Mouse (Mus musculus) heart, embryonic 14.5 days (tissue): Measurements from ENCODE around the gene Nans. TPM values are rescaled to one million over a fixed set of nuclear protein-coding genes. Genes with fewer than 3 reads are reported as not detected.

Experiments used
- ATAC-seq: fragments of 200-750 bp; cut with Nextera tagmentation; 2 replicates; pipeline ENCODE4 v1.8.0; 2017; ENCODE audit warnings: low read depth, moderate TSS enrichment; ENCODE audit not compliant: insufficient number of reproducible peaks, insufficient read depth, low FRiP score
- H3K27ac ChIP-seq, 2 experiments: fragments of 200-500 bp in 1 of 2; fragments of 300-500 bp in 1 of 2; sonication (generic) in 1 of 2; replicated peaks in 1 of 2; 2 replicates each; pipeline ENCODE4 v1.5.1; 2012 to 2014; ENCODE audit warnings: low read depth in 2 of 2, low read length in 2 of 2, control low read depth in 1 of 2, mild to moderate bottlenecking in 1 of 2, mixed read lengths in 1 of 2; ENCODE audit not compliant: control insufficient read depth in 1 of 2, insufficient read depth in 1 of 2
- H3K27me3 ChIP-seq: fragments of 300-500 bp; sonication (generic); 2 replicates; pipeline ENCODE4 v1.6.1; 2014; ENCODE audit warnings: mild to moderate bottlenecking, low read length, control low read depth; ENCODE audit not compliant: control insufficient read depth, insufficient read depth
- H3K36me3 ChIP-seq: fragments of 300-500 bp; sonication (generic); 2 replicates; pipeline ENCODE4 v1.6.1; 2014; ENCODE audit warnings: mild to moderate bottlenecking, control low read depth, low read length, mixed read lengths; ENCODE audit not compliant: control insufficient read depth, insufficient read depth
- H3K4me1 ChIP-seq, 2 experiments: fragments of 200-500 bp in 1 of 2; fragments of 300-500 bp in 1 of 2; sonication (generic) in 1 of 2; 2 replicates each; pipeline ENCODE4 v1.6.1; 2012 to 2014; ENCODE audit warnings: low read length in 2 of 2, control low read depth in 1 of 2, mixed read lengths in 1 of 2; ENCODE audit not compliant: control insufficient read depth in 2 of 2, insufficient read depth in 2 of 2
- H3K4me2 ChIP-seq: fragments of 300-500 bp; sonication (generic); 2 replicates; pipeline ENCODE4 v1.6.1; 2014; ENCODE audit warnings: mild to moderate bottlenecking, low read length
- H3K4me3 ChIP-seq, 2 experiments: fragments of 200-500 bp in 1 of 2; fragments of 300-500 bp in 1 of 2; sonication (generic) in 1 of 2; 2 replicates each; pipeline ENCODE4 v1.5.1; 2012 to 2014; ENCODE audit warnings: low read length in 2 of 2, mild to moderate bottlenecking in 2 of 2, control low read depth in 1 of 2, low read depth in 1 of 2, moderate library complexity in 1 of 2; ENCODE audit not compliant: control insufficient read depth in 1 of 2, insufficient read depth in 1 of 2
- H3K9ac ChIP-seq: fragments of 300-500 bp; sonication (generic); 2 replicates; pipeline ENCODE4 v1.6.1; 2014; ENCODE audit warnings: mild to moderate bottlenecking, low read length
- H3K9me3 ChIP-seq: fragments of 300-500 bp; sonication (generic); 2 replicates; pipeline ENCODE4 v1.6.1; 2016; ENCODE audit warnings: low read length, control low read depth; ENCODE audit not compliant: control insufficient read depth
- WGBS: fragments of 180-500 bp; shearing (Covaris S2); extraction: QIAGEN DNeasy Blood & Tissue Kit; methylation state at CpG from one replicate; pipeline ENCODE4 v1.1.7; 2014; 5-methylcytosine and 5-hydroxymethylcytosine counted together
- polyA plus RNA-seq: library from polyadenylated mRNA; unstranded; fragments of >200 nt; fragmentation: Nextera tagmentation; extraction: Ambion mirVana; gene quantifications from 2 replicates; pipeline ENCODE4 v1.2.1, GENCODE M21; 2014

Nans gene
- polyA plus RNA-seq, 1 experiment from 2014 or later, result 48.6 TPM

- Histone ChIP-seq H3K9ac (peak overlapping the region; percentile 99), H3K9me3 (no peaks in the 10 kb centered on the region), H3K27ac (peak overlapping the region; percentile 97 to 99), H3K36me3 (no peaks in the 10 kb centered on the region), H3K27me3 (no peaks in the 10 kb centered on the region), H3K4me3 (peak overlapping the region; percentile 93 to 99), H3K4me1 (peaks cover 14 to 36% of the 10 kb centered on the region in 2 experiments), H3K4me2 (peak overlapping the region; percentile 78)
- WGBS, result under 1% methylated on average over 64 of the region's 70 CpGs
- peak; percentile 49 for ATAC-seq
Measured at GRCm38 (mm10) chr4:46451240-46451757, 37.7 kb upstream of the Nans start.

- Histone ChIP-seq H3K36me3 (no peaks in the 10 kb centered on the region), H3K9ac (peak overlapping the region; percentile 99), H3K4me3 (peak overlapping the region; percentile 93 to 99), H3K9me3 (no peaks in the 10 kb centered on the region), H3K4me2 (peak overlapping the region; percentile 78), H3K27ac (peak overlapping the region; percentile 97 to 99), H3K4me1 (peaks cover 14 to 38% of the 10 kb centered on the region in 2 experiments), H3K27me3 (no peaks in the 10 kb centered on the region)
- under 1% methylated on average over 99 of the region's 111 CpGs for whole genome bisulfite sequencing
- ATAC-seq, result peak; percentile 23
Measured at GRCm38 (mm10) chr4:46451758-46452480, 37.1 kb upstream of the Nans start.

GRCm38 (mm10) chr4:46452481-46452850 lies 36.6 kb upstream of the Nans start:
- Histone ChIP-seq H3K36me3 (no peaks in the 10 kb centered on the region), H3K9me3 (no peaks in the 10 kb centered on the region), H3K9ac (peak overlapping the region; percentile 99), H3K4me1 (peaks cover 14 to 43% of the 10 kb centered on the region in 2 experiments), H3K4me3 (peak overlapping the region; percentile 93 to 99), H3K4me2 (peak overlapping the region; percentile 78), H3K27me3 (no peaks in the 10 kb centered on the region), H3K27ac (peak overlapping the region; percentile 97 to 99)
- ATAC-seq, result peak; percentile 18; the same call in 1 of the 2 replicates
- 0% methylated on average over 19 of the region's 19 CpGs for WGBS

GRCm38 (mm10) chr4:46452855-46453719 lies 36.0 kb upstream of the Nans start:
- H3K9ac ChIP-seq, result peak overlapping the region; percentile 99
- no peak for ATAC-seq
- H3K36me3 ChIP-seq, result no peaks in the 10 kb centered on the region
- H3K9me3 ChIP-seq, result no peaks in the 10 kb centered on the region
- WGBS, result 46% methylated on average over 13 of the region's 13 CpGs
- peak overlapping the region; percentile 78 for H3K4me2 ChIP-seq
- H3K4me3 ChIP-seq, result peak overlapping the region; percentile 93 to 99
- peaks cover 15 to 49% of the 10 kb centered on the region in 2 experiments for H3K4me1 ChIP-seq
- peak overlapping the region; percentile 97 to 99; a peak in 3 of 4 replicates for H3K27ac ChIP-seq
- H3K27me3 ChIP-seq, result no peaks in the 10 kb centered on the region

GRCm38 (mm10) chr4:46454097-46454864 lies 34.8 kb upstream of the Nans start:
- peak overlapping the region; percentile 18; the same call in 1 of the 2 replicates for H3K9ac ChIP-seq
- 68% methylated on average over 5 of the region's 5 CpGs for WGBS
- peak overlapping the region; percentile 14 for H3K4me2 ChIP-seq
- no peaks in the 10 kb centered on the region for H3K27me3 ChIP-seq
- H3K4me3 ChIP-seq, result no peak overlapping the region
- no peaks in the 10 kb centered on the region for H3K9me3 ChIP-seq
- no peaks in the 10 kb centered on the region for H3K36me3 ChIP-seq
- peaks cover 14 to 49% of the 10 kb centered on the region in 2 experiments for H3K4me1 ChIP-seq
- no peak for ATAC-seq
- H3K27ac ChIP-seq, result no peak overlapping the region; a peak in 1 of 4 replicates

- H3K4me2 ChIP-seq, result no peak overlapping the region
- H3K27ac ChIP-seq, result no peak overlapping the region
- H3K4me1 ChIP-seq, result peaks cover 14 to 50% of the 10 kb centered on the region in 2 experiments
- no peaks in the 10 kb centered on the region for H3K9me3 ChIP-seq
- no peak overlapping the region for H3K9ac ChIP-seq
- ATAC-seq, result no peak
- 90% methylated on average over 4 of the region's 4 CpGs for WGBS
- no peaks in the 10 kb centered on the region for H3K27me3 ChIP-seq
- no peak overlapping the region for H3K4me3 ChIP-seq
- H3K36me3 ChIP-seq, result peaks cover 19% of the 10 kb centered on the region
Measured at GRCm38 (mm10) chr4:46456762-46457161, 32.3 kb upstream of the Nans start.

GRCm38 (mm10) chr4:46457186-46457585 lies 31.9 kb upstream of the Nans start:
- Histone ChIP-seq H3K4me3 (no peak overlapping the region), H3K36me3 (peaks cover 22% of the 10 kb centered on the region), H3K9ac (no peak overlapping the region), H3K4me2 (no peak overlapping the region), H3K9me3 (no peaks in the 10 kb centered on the region), H3K27me3 (no peaks in the 10 kb centered on the region), H3K4me1 (peaks cover 14 to 54% of the 10 kb centered on the region in 2 experiments), H3K27ac (no peak overlapping the region)
- 90% methylated on average over 3 of the region's 3 CpGs for WGBS
- ATAC-seq, result no peak
